Mouse (Mus musculus) embryonic fibroblast, embryonic 13.5 days (primary cell): ENCODE results near the gene Tmem203. TPM values are rescaled to one million over a fixed set of nuclear protein-coding genes. Genes with fewer than 3 reads are reported as not detected.
A peak's percentile ranks its signal among the peaks of the same experiment; 100 is the strongest.

ENCODE experiments used
- H3K27ac ChIP-seq: 2 replicates; pipeline ENCODE4 v1.5.1; 2012; ENCODE audit warnings: low read length, control low read depth, inconsistent platforms; ENCODE audit not compliant: insufficient read depth
- H3K4me1 ChIP-seq: 2 replicates; pipeline ENCODE4 v1.6.1; 2011; ENCODE audit warnings: low read length; ENCODE audit not compliant: control insufficient read depth, insufficient read depth
- H3K4me3 ChIP-seq: 2 replicates; pipeline ENCODE4 v1.5.1; 2011; ENCODE audit warnings: mild to moderate bottlenecking, control low read depth, low read length; ENCODE audit not compliant: insufficient read depth
- CTCF ChIP-seq: IDR thresholded peaks from 2 replicates; pipeline ENCODE4 v1.5.1; 2011; ENCODE audit warnings: mild to moderate bottlenecking, control low read depth, low read length, moderate library complexity, borderline replicate concordance; ENCODE audit not compliant: insufficient read depth
- POLR2A ChIP-seq: IDR thresholded peaks from 2 replicates; pipeline ENCODE4 v1.6.1; 2011; ENCODE audit warnings: low read depth, mild to moderate bottlenecking, control low read depth, low read length, moderate library complexity
- polyA plus RNA-seq: library from polyadenylated mRNA; stranded (reverse); fragments of >200 nt; gene quantifications from 2 replicates; pipeline ENCODE4 v1.2.4, GENCODE M21; 2011; ENCODE audit warnings: low read depth; ENCODE audit not compliant: missing spikeins, insufficient read length

The Tmem203 gene
- polyA plus RNA-seq, 1 experiment = 11.6 TPM

DNA sequence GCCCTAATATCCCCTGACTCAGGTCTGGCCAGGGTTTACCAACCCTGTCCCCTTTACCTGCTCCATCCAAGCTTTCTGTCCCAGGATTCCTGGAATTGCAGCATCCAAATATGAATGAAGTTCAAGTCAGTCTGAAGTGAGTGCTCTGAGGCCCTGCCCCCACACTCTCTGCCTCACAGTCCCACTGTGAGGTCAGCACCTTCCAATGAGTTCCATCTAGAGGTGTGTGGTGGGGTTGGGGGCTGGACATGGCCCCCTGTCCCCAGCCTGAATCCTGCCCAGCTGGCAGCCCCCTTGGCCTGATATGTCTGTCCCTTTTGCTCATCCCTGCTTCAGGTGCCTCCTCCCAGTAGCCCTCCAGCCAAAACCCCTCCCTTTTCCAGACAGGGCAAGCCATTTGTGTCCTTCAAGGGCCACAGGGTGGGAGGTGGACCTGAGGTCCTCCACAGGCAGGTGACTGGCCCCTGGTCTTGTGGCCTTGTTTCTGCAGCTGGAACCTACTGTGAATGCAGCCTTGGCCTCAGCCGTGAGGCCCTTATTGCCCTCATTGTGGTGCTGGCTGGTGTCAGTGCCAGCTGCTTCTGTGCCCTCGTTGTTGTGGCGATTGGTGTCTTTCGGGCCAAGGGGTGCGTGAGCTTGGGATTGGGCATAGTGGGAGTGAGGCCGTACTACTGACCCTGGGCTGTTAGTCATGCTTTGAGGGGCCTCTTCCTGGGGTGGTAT lies 32.8 kb downstream of the Tmem203 start, which contains the start of gene Tmem210:
Tmem210 (plus strand) TSS at position 219 of the 723 bp plus-strand sequence.
- Histone ChIP-seq H3K4me3 (no peak within 1 kb of the TSS), H3K27ac (no peak within 1 kb of the TSS), H3K4me1 (no peaks in the 10 kb centered on the region)
- TF ChIP-seq POLR2A (no peak), CTCF (no peak)

DNA sequence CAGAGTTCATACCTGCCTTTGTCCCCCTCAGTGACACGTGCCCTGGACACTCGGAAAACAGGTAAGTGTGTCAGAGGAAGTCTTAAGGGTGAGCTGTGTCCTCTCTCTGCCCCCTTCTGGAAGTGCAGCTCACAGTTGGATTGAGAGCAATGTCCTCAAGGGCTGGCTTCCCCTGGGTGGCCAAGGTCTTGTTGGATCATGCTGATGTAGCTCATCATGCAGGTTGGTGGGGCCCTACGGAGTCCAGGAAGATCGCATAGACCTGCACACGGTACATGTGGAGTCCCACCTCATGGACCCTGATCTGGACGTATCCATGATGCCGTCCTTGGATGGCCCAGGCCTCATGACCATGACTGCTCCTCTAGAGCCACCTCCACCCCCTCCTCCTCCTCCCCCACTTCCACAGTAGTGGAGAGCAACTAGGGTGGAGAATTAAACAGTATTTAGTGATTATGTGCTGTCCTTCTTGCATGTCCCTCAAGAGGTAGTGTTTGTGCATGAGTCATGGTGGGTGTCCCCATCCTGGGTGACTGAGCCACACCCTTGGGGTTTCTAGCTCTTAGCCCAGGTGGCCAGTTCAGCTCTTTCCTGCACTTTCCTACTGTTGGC lies 33.6 kb downstream of the Tmem203 start:
- TF ChIP-seq CTCF (no peak), POLR2A (no peak)
- Histone ChIP-seq H3K4me3 (no peak overlapping the region), H3K27ac (no peak overlapping the region), H3K4me1 (no peaks in the 10 kb centered on the region)

- Histone ChIP-seq H3K4me1 (no peaks in the 10 kb centered on the region), H3K4me3 (no peak within 1 kb of the TSS)
- TF ChIP-seq CTCF (no peak), POLR2A (no peak)
Measured at GRCm38 (mm10) chr2:25289651-25290050, 34.4 kb downstream of the Tmem203 start, which contains the start of gene Lrrc26. Gene Lrrc26 (plus strand): TSS chr2:25289915.

DNA sequence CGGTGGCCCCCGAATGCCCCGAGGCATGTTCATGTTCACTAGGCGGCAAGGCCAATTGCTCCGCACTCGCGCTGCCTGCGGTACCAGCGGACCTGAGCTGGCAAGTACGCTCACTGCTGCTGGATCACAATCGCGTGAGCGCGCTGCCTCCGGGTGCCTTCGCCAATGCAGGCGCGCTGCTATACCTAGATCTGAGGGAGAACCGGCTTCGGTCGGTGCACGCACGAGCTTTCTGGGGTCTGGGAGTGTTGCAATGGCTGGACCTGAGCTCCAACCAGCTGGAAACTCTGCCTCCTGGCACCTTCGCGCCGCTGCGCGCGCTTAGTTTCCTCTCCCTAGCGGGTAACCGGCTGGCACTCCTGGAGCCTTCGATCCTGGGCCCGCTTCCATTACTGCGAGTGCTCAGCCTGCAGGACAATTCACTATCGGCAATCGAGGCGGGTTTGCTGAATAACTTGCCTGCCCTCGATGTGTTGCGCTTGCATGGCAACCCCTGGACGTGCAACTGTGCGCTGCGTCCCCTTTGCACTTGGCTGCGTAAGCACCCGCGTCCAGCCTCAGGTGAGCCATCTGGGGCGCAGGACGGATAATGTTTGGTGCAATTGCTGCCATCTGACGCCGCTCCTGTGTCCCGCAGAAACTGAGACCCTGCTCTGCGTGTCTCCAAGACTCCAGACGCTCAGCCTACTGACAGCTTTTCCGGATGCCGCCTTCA lies 35.0 kb downstream of the Tmem203 start:
- TF ChIP-seq POLR2A = no peak
- no peak for TF ChIP-seq CTCF
- no peak overlapping the region for H3K27ac ChIP-seq
- H3K4me3 ChIP-seq = no peak overlapping the region
- H3K4me1 ChIP-seq = no peaks in the 10 kb centered on the region

More at GRCm38 (mm10) chr2:25289651-25290050, 34.4 kb downstream of the Tmem203 start, which contains the start of gene Lrrc26:
- no peak within 1 kb of the TSS for H3K27ac ChIP-seq

GRCm38 (mm10) chr2:25290816-25291130 lies 35.5 kb downstream of the Tmem203 start:
- H3K27ac ChIP-seq = no peak overlapping the region
- H3K4me1 ChIP-seq = no peaks in the 10 kb centered on the region
- no peak overlapping the region for H3K4me3 ChIP-seq

GRCm38 (mm10) chr2:25291184-25292053 lies 36.2 kb downstream of the Tmem203 start:
- Histone ChIP-seq H3K4me3 (no peak overlapping the region), H3K4me1 (no peaks in the 10 kb centered on the region), H3K27ac (no peak overlapping the region)
- TF ChIP-seq CTCF = no peak

More at GRCm38 (mm10) chr2:25290816-25291130, 35.5 kb downstream of the Tmem203 start:
- no peak for TF ChIP-seq CTCF
- TF ChIP-seq POLR2A = no peak

- no peaks in the 10 kb centered on the region for H3K4me1 ChIP-seq
- TF ChIP-seq POLR2A (no peak), CTCF (no peak)
- no peak overlapping the region for H3K4me3 ChIP-seq
- no peak overlapping the region for H3K27ac ChIP-seq
Measured at GRCm38 (mm10) chr2:25292054-25292544, 36.9 kb downstream of the Tmem203 start.

GRCm38 (mm10) chr2:25292856-25293255 lies 37.6 kb downstream of the Tmem203 start:
- no peak overlapping the region for H3K27ac ChIP-seq
- TF ChIP-seq CTCF = peak; percentile 53
- TF ChIP-seq POLR2A = no peak
- no peaks in the 10 kb centered on the region for H3K4me1 ChIP-seq
- no peak overlapping the region for H3K4me3 ChIP-seq

DNA sequence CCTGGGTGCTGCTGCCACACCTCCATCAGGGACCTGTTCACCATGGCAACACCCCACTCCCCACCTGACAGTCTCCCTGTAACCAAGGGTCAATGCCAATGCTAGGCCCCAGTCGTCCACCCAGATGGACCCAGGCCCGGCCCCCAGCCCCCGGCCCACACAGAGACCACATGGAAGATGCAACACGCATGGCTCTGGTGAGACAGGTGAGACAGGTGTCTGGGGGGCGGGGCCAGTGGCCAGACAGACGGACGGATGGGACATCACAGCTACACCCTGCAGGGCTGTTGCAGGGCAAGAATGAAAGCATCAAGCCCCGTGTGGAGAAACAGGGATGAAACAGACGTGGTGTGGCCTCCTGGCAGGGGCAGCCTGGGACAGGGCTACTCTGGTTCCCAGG lies 38.5 kb downstream of the Tmem203 start:
- no peak for TF ChIP-seq POLR2A
- H3K4me3 ChIP-seq = no peak overlapping the region
- H3K27ac ChIP-seq = no peak overlapping the region
- H3K4me1 ChIP-seq = no peaks in the 10 kb centered on the region

DNA sequence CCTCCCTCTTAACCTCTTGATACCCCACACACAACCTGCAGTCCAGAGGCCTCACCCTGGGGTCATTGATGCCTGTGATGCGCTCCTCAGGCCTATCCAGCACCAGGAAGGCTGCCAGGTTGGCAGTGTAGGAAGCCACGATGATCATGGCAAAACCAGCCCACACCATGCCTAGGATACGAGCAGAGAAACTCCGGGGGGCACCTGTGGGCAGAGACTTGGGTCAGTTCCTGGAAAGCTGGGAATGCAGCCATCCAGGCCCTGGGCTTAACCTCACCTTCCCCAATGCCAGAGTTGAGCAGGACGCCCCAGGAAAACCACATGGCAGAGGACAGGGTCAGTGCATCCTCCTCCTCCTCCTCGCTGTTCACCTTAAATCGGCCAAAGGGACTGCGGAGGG lies 41.9 kb downstream of the Tmem203 start:
- Histone ChIP-seq H3K27ac (no peak overlapping the region), H3K4me1 (no peaks in the 10 kb centered on the region), H3K4me3 (no peak overlapping the region)
- no peak for TF ChIP-seq POLR2A
- TF ChIP-seq CTCF = no peak
